In the genomic region with DNA sequence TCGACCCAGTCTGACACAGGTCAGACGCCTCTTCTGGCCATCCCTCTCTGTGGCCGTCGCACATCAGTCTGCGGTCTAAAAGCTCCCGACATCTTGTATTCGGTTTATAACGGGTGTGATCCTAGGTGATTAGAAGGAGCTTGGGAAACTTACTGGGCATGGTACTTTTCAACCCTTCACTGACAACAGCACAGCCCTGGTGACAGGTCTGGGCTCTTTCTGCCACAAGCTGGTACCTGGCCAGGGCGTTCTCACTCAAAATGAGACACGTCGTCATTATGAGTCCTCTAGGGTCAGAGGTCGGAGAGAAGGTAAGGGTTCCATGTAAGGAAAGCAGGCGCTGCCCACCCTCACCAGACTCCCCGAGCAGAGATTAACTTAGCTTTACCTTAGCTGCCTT, we compare ENCODE assay signal across 15 mouse cellular contexts.
A peak's percentile ranks its signal among the peaks of the same experiment; 100 is the strongest.
DNase-seq lines count a peak whose midpoint lies in the region; ATAC-seq and TF ChIP-seq lines count a peak whose summit lies in the region.
"Had no signal": no experiment of that assay in that cellular context is flagged by ENCODE, and none has a peak within 500 bp of the region (broad histone marks: within the 10 kb centered on the region; RNA-seq: fewer than 3 reads in every experiment).

No protein-coding gene starts in this region.

- DNase-seq in cerebellum, postnatal 10 days: no peak
- DNase-seq in forebrain, embryonic 10.5 days (ENCODE audit: extremely low spot score, low spot score): no peak
- no peak for DNase-seq in hindbrain, embryonic 11.5 days (ENCODE audit: low spot score)
- DNase-seq in midbrain, embryonic 11.5 days (ENCODE audit: low spot score, missing footprints): no peak
- DNase-seq in thymus, adult 2 months: no peak
- DNase-seq in adrenal gland, adult 8-10 months: no peak
- no peak for DNase-seq in adrenal gland, postnatal 14 days
- DNase-seq: gastrocnemius, postnatal 25 days; kidney, adult 2 months; kidney, postnatal 4 days; liver, embryonic 13.5 days; thymus, postnatal 25 days had no signal

- H3K36me3 ChIP-seq in forebrain, embryonic 10.5 days (replicated peaks): peaks cover 9% of the 10 kb centered on the region; the same call in 1 of the 2 replicates
- no peaks in the 10 kb centered on the region for H3K36me3 ChIP-seq in hindbrain, embryonic 11.5 days (ENCODE audit: control insufficient read depth, insufficient read depth, low read length)
- H3K36me3 ChIP-seq in midbrain, embryonic 11.5 days (ENCODE audit: control insufficient read depth, insufficient read depth, low read length): no peaks in the 10 kb centered on the region
- H3K36me3 ChIP-seq in thymus, adult 2 months (ENCODE audit: control insufficient read depth, insufficient read depth, low read length): peaks cover 73% of the 10 kb centered on the region
- H3K36me3 ChIP-seq: heart, embryonic 12.5 days; liver, embryonic 13.5 days had no signal

- no peak overlapping the region for H3K4me2 ChIP-seq in hindbrain, embryonic 11.5 days (replicated peaks; ENCODE audit: low read depth, low read length)
- H3K4me2 ChIP-seq in midbrain, embryonic 11.5 days: no peak overlapping the region
- H3K4me2 ChIP-seq: heart, embryonic 12.5 days; liver, embryonic 13.5 days had no signal

- no peak for TF ChIP-seq POLR2A in thymus, adult 2 months (IDR thresholded peaks at IDR 0.05; ENCODE audit: control insufficient read depth, extremely low read depth, insufficient read depth, low read length, poor library complexity)

- no peaks in the 10 kb centered on the region for H3K9me3 ChIP-seq in forebrain, embryonic 10.5 days
- H3K9me3 ChIP-seq in hindbrain, embryonic 11.5 days (ENCODE audit: control insufficient read depth, low read length): no peaks in the 10 kb centered on the region
- H3K9me3 ChIP-seq in midbrain, embryonic 11.5 days (ENCODE audit: control insufficient read depth, low read length): no peaks in the 10 kb centered on the region
- H3K9me3 ChIP-seq: heart, embryonic 12.5 days; liver, embryonic 13.5 days had no signal

- WGBS in forebrain, embryonic 10.5 days: 84% methylated on average over 14 of the region's 14 CpGs
- WGBS in hindbrain, embryonic 11.5 days: 76% methylated on average over 14 of the region's 14 CpGs
- 80% methylated on average over 14 of the region's 14 CpGs for WGBS in midbrain, embryonic 11.5 days
- WGBS in thymus, adult 2 months: 97% methylated on average over 14 of the region's 14 CpGs

- TF ChIP-seq CTCF in thymus, adult 2 months (IDR thresholded peaks at IDR 0.05; ENCODE audit: borderline replicate concordance, control insufficient read depth, extremely low read depth, insufficient read depth, low read length, poor library complexity): no peak

- no peaks in the 10 kb centered on the region for H3K27me3 ChIP-seq in forebrain, embryonic 10.5 days (ENCODE audit: poor library complexity, severe bottlenecking)
- H3K27me3 ChIP-seq in hindbrain, embryonic 11.5 days (ENCODE audit: control insufficient read depth, insufficient read depth, low read length): no peaks in the 10 kb centered on the region
- no peaks in the 10 kb centered on the region for H3K27me3 ChIP-seq in midbrain, embryonic 11.5 days (ENCODE audit: control insufficient read depth, insufficient read depth, low read length)
- no peaks in the 10 kb centered on the region for H3K27me3 ChIP-seq in thymus, adult 2 months (ENCODE audit: control insufficient read depth, insufficient read depth, low read length)
- H3K27me3 ChIP-seq: heart, embryonic 12.5 days; liver, embryonic 13.5 days had no signal

- H3K4me1 ChIP-seq in forebrain, embryonic 10.5 days: peaks cover 15% of the 10 kb centered on the region
- no peaks in the 10 kb centered on the region for H3K4me1 ChIP-seq in hindbrain, embryonic 11.5 days (replicated peaks; ENCODE audit: control insufficient read depth, insufficient read depth, low read length)
- H3K4me1 ChIP-seq in midbrain, embryonic 11.5 days (ENCODE audit: control insufficient read depth, insufficient read depth, low read length): peaks cover 11% of the 10 kb centered on the region
- no peaks in the 10 kb centered on the region for H3K4me1 ChIP-seq in thymus, adult 2 months (replicated peaks; ENCODE audit: control insufficient read depth, insufficient read depth, low read length)
- H3K4me1 ChIP-seq: heart, embryonic 12.5 days; liver, embryonic 13.5 days had no signal

- H3K9ac ChIP-seq in hindbrain, embryonic 11.5 days (ENCODE audit: low read depth, low read length): no peak overlapping the region
- no peak overlapping the region for H3K9ac ChIP-seq in midbrain, embryonic 11.5 days (ENCODE audit: low read length)
- H3K9ac ChIP-seq: heart, embryonic 12.5 days; liver, embryonic 13.5 days had no signal

- 0 out of 2 replicates have a peak, but pooled peaks have one; percentile 15 for ATAC-seq in cerebellum, adult (ENCODE audit: insufficient number of reproducible peaks, low FRiP score, low TSS enrichment)
- ATAC-seq in hindbrain, embryonic 11.5 days (ENCODE audit: low FRiP score): 0 out of 2 replicates have a peak, but pooled peaks have one; percentile 10
- ATAC-seq in midbrain, embryonic 11.5 days (ENCODE audit: low FRiP score): peak; percentile 15; the same call in 1 of the 2 replicates

- peak overlapping the region; percentile 77 for H3K27ac ChIP-seq in forebrain, embryonic 10.5 days
- H3K27ac ChIP-seq in hindbrain, embryonic 11.5 days (ENCODE audit: low read depth, low read length): no peak overlapping the region; the same call in 1 of the 2 replicates
- peak overlapping the region; percentile 67; the same call in 1 of the 2 replicates for H3K27ac ChIP-seq in midbrain, embryonic 11.5 days (ENCODE audit: low read depth, low read length)
- no peak overlapping the region for H3K27ac ChIP-seq in thymus, adult 2 months (ENCODE audit: control insufficient read depth, insufficient read depth, low read length)
- H3K27ac ChIP-seq: liver, embryonic 13.5 days; stomach, postnatal 0 days had no signal

- H3K4me3 ChIP-seq in forebrain, embryonic 10.5 days: no peak overlapping the region
- H3K4me3 ChIP-seq in hindbrain, embryonic 11.5 days (ENCODE audit: low read depth, low read length): no peak overlapping the region
- no peak overlapping the region for H3K4me3 ChIP-seq in midbrain, embryonic 11.5 days (ENCODE audit: low read depth, low read length)
- H3K4me3 ChIP-seq in thymus, adult 2 months (ENCODE audit: control insufficient read depth, insufficient read depth, low read length): no peak overlapping the region
- H3K4me3 ChIP-seq: heart, embryonic 12.5 days; liver, embryonic 13.5 days had no signal

Comparison
In these comparisons a context has a peak if more than half of its experiments do, and no peak if none do; other contexts are left out.
1. H3K27ac ChIP-seq: peak in forebrain, embryonic 10.5 days (single experiment) and midbrain, embryonic 11.5 days (single experiment); none in hindbrain, embryonic 11.5 days (single experiment) and thymus, adult 2 months (single experiment).
2. Peak in every context shown above with its lines, with median percentiles within 50 percentile points of each other: ATAC-seq.